Mouse (Mus musculus) liver, adult 2 months (tissue): ENCODE measurements at regions not wholly inside any gene's neighbourhood (a gene's known extent, or its start where the extent isn't known, plus 50 kb on each side); places are given as distances from the start of the nearest gene placed in this dataset.

ENCODE experiments used
- DNase-seq: peaks from one replicate; pipeline ENCODE4 v3.0.0-alpha.2; 2011; ENCODE audit warnings: low read depth, low spot score; ENCODE audit errors: extremely low read depth
- H3K27ac ChIP-seq: fragments of 200-500 bp; replicated peaks from 2 replicates; pipeline ENCODE4 v1.5.1; 2012; ENCODE audit warnings: low read depth, mild to moderate bottlenecking, control low read depth, inconsistent platforms, low read length; ENCODE audit not compliant: insufficient read depth
- H3K27me3 ChIP-seq: fragments of 200-500 bp; 2 replicates; pipeline ENCODE4 v1.6.1; 2012; ENCODE audit warnings: mild to moderate bottlenecking, moderate library complexity, low read length, inconsistent platforms; ENCODE audit not compliant: control insufficient read depth, insufficient read depth
- H3K36me3 ChIP-seq: fragments of 200-500 bp; 2 replicates; pipeline ENCODE4 v1.6.1; 2012; ENCODE audit warnings: low read length, inconsistent platforms; ENCODE audit not compliant: control insufficient read depth, insufficient read depth
- H3K4me1 ChIP-seq: fragments of 200-500 bp; 2 replicates; pipeline ENCODE4 v1.6.1; 2011; ENCODE audit warnings: low read length; ENCODE audit not compliant: control insufficient read depth, insufficient read depth
- H3K4me3 ChIP-seq: fragments of 200-500 bp; 2 replicates; pipeline ENCODE4 v1.5.1; 2011; ENCODE audit warnings: low read depth, mild to moderate bottlenecking, control low read depth, low read length, moderate library complexity; ENCODE audit not compliant: insufficient read depth
- H3K79me2 ChIP-seq: fragments of 200-500 bp; 2 replicates; pipeline ENCODE4 v1.6.1; 2012; ENCODE audit warnings: inconsistent platforms, mild to moderate bottlenecking, low read length, moderate library complexity; ENCODE audit not compliant: control insufficient read depth, insufficient read depth
- H3K9ac ChIP-seq: fragments of 200-500 bp; 2 replicates; pipeline ENCODE4 v1.6.1; 2012; ENCODE audit warnings: low read depth, mild to moderate bottlenecking, control low read depth, inconsistent platforms, low read length
- CTCF ChIP-seq: fragments of 200-500 bp; IDR thresholded peaks from 2 replicates; pipeline ENCODE4 v1.5.1; 2011; ENCODE audit warnings: low read depth, low read length, control low read depth
- POLR2A ChIP-seq: fragments of 200-500 bp; IDR thresholded peaks from 2 replicates; pipeline ENCODE4 v1.6.1; 2011; ENCODE audit warnings: low read length, control low read depth; ENCODE audit not compliant: insufficient read depth; ENCODE audit errors: extremely low read depth
- WGBS: fragments of 180-500 bp; shearing (Covaris S2); methylation state at CpG from one replicate; pipeline ENCODE4 v1.1.7; 2018; 5-methylcytosine and 5-hydroxymethylcytosine counted together

DNA sequence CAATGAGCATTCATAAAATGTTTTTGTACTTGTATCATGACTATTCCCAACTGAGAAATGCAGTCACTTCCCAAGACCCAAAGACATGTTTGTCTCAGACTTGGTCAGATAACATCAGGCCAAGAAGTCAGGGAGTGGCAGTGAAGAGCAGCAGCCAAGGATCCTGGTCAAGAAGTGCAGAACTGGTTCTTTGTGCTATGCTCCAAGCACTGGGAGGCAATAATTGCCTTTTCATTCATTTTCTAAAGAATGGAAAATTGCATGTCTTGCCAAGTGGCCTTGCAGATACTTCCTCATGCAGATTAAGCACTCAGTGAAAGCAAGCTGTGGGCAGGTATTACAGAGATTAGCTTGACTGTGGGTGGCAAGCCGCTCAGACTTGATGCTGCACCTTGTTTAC, 253.5 kb upstream of the Atp2b1 start:
- Histone ChIP-seq H3K27ac (no peak overlapping the region), H3K79me2 (no peaks in the 10 kb centered on the region), H3K9ac (no peak overlapping the region), H3K27me3 (no peaks in the 10 kb centered on the region), H3K4me3 (no peak overlapping the region), H3K4me1 (peaks cover 2% of the 10 kb centered on the region; the same call in 1 of the 2 replicates), H3K36me3 (no peaks in the 10 kb centered on the region)
- TF ChIP-seq CTCF: no peak
- TF ChIP-seq POLR2A: no peak
- DNase-seq: no peak
- 65% methylated on average over 1 of the region's 1 CpGs for WGBS

GRCm38 (mm10) chr10:98665936-98666505, 248.2 kb upstream of the Atp2b1 start:
- TF ChIP-seq CTCF (no peak), POLR2A (no peak)
- no peaks in the 10 kb centered on the region for H3K36me3 ChIP-seq
- WGBS: 43% methylated on average over 3 of the region's 3 CpGs
- H3K27ac ChIP-seq: no peak overlapping the region
- H3K79me2 ChIP-seq: no peaks in the 10 kb centered on the region
- H3K27me3 ChIP-seq: no peaks in the 10 kb centered on the region
- no peak overlapping the region for H3K9ac ChIP-seq
- peak; percentile 19 for DNase-seq
- H3K4me3 ChIP-seq: no peak overlapping the region
- H3K4me1 ChIP-seq: peaks cover 7% of the 10 kb centered on the region; the same call in 1 of the 2 replicates

- Histone ChIP-seq H3K79me2 (no peaks in the 10 kb centered on the region), H3K36me3 (no peaks in the 10 kb centered on the region), H3K9ac (no peak overlapping the region), H3K4me1 (peaks cover 7% of the 10 kb centered on the region; the same call in 1 of the 2 replicates), H3K27me3 (no peaks in the 10 kb centered on the region), H3K27ac (no peak overlapping the region), H3K4me3 (no peak overlapping the region)
- WGBS: 79% methylated on average over 1 of the region's 1 CpGs
- TF ChIP-seq POLR2A (no peak), CTCF (no peak)
- no peak for DNase-seq
Measured at GRCm38 (mm10) chr10:98667728-98668127, 246.5 kb upstream of the Atp2b1 start.

- H3K9ac ChIP-seq: no peak overlapping the region
Measured at GRCm38 (mm10) chr10:98674131-98674530, 240.1 kb upstream of the Atp2b1 start.

GRCm38 (mm10) chr10:98676907-98677306, 237.3 kb upstream of the Atp2b1 start:
- no peak for TF ChIP-seq POLR2A
- no peak for TF ChIP-seq CTCF
- H3K36me3 ChIP-seq: no peaks in the 10 kb centered on the region
- 39% methylated on average over 2 of the region's 2 CpGs for WGBS
- H3K4me1 ChIP-seq: no peaks in the 10 kb centered on the region
- no peaks in the 10 kb centered on the region for H3K79me2 ChIP-seq
- no peaks in the 10 kb centered on the region for H3K27me3 ChIP-seq
- H3K4me3 ChIP-seq: no peak overlapping the region
- H3K9ac ChIP-seq: no peak overlapping the region
- DNase-seq: peak; percentile 22
- H3K27ac ChIP-seq: no peak overlapping the region

More at GRCm38 (mm10) chr10:98674131-98674530, 240.1 kb upstream of the Atp2b1 start:
- H3K36me3 ChIP-seq: no peaks in the 10 kb centered on the region
- H3K4me3 ChIP-seq: no peak overlapping the region
- H3K27me3 ChIP-seq: no peaks in the 10 kb centered on the region
- H3K79me2 ChIP-seq: no peaks in the 10 kb centered on the region
- no peaks in the 10 kb centered on the region for H3K4me1 ChIP-seq
- TF ChIP-seq POLR2A: no peak
- TF ChIP-seq CTCF: no peak
- DNase-seq: no peak
- H3K27ac ChIP-seq: no peak overlapping the region
- WGBS: 50% methylated on average over 1 of the region's 1 CpGs

GRCm38 (mm10) chr10:98678234-98678633, 236.0 kb upstream of the Atp2b1 start:
- no peaks in the 10 kb centered on the region for H3K36me3 ChIP-seq
- DNase-seq: peak; percentile 41
- H3K4me3 ChIP-seq: no peak overlapping the region
- TF ChIP-seq POLR2A: no peak
- no peak for TF ChIP-seq CTCF
- H3K27ac ChIP-seq: no peak overlapping the region
- H3K4me1 ChIP-seq: no peaks in the 10 kb centered on the region
- no peak overlapping the region for H3K9ac ChIP-seq
- WGBS: 39% methylated on average over 4 of the region's 4 CpGs
- no peaks in the 10 kb centered on the region for H3K79me2 ChIP-seq
- H3K27me3 ChIP-seq: no peaks in the 10 kb centered on the region
